Mouse (Mus musculus): ENCODE measurements around the gene Ptcra.

DNA sequence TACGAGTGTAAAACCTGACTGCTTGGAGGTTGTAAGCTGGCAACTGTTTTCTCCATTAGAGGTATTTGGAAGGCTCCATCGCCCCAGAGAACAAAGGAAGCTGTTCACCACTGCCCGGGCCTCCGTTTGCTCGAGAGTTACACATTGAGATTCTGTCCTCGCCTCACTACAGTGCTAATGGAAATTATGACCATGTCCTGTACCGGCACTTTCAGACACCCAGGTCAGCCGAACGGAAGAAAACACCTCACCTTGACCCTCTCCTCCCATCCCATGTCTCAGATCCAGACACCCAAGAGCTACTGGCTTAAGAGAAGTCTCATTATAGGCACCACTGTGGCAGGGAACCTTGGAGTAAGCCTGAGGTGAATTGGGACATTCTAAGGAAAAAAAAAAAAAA lies 49.7 kb downstream of the Ptcra start:
- TF ChIP-seq CTCF (IDR thresholded peaks at IDR 0.05; ENCODE audit: borderline replicate concordance, insufficient read depth, low read depth, low read length) (no peak), POLR2A (IDR thresholded peaks at IDR 0.05; ENCODE audit: borderline replicate concordance, insufficient read depth, low read length) (no peak)

Measured in cerebellum, adult 2 months (tissue).